Mouse (Mus musculus) olfactory bulb, adult 2 months (tissue): ENCODE results near the gene Rad17. TPM values are rescaled to one million over a fixed set of nuclear protein-coding genes. Genes with fewer than 3 reads are reported as not detected.
A peak's percentile ranks its signal among the peaks of the same experiment; 100 is the strongest.

Experiments
- H3K27ac ChIP-seq: fragments of 200-500 bp; 2 replicates; pipeline ENCODE4 v1.5.1; 2012; ENCODE audit warnings: low read depth, low read length; ENCODE audit not compliant: insufficient read depth
- H3K4me1 ChIP-seq: fragments of 200-500 bp; 2 replicates; pipeline ENCODE4 v1.6.1; 2012; ENCODE audit warnings: low read length; ENCODE audit not compliant: control insufficient read depth, insufficient read depth
- H3K4me3 ChIP-seq: fragments of 200-500 bp; 2 replicates; pipeline ENCODE4 v1.5.1; 2012; ENCODE audit warnings: mild to moderate bottlenecking, low read depth, low read length, moderate library complexity; ENCODE audit not compliant: insufficient read depth
- CTCF ChIP-seq: fragments of 200-500 bp; IDR thresholded peaks from 2 replicates; pipeline ENCODE4 v1.5.1; 2012; ENCODE audit warnings: low read depth, mild to moderate bottlenecking, low read length, moderate library complexity; ENCODE audit not compliant: insufficient read depth
- POLR2A ChIP-seq: fragments of 200-500 bp; IDR thresholded peaks from 2 replicates; pipeline ENCODE4 v1.6.1; 2012; ENCODE audit warnings: mild to moderate bottlenecking, low read depth, low read length, moderate library complexity; ENCODE audit not compliant: insufficient read depth
- WGBS: fragments of 180-500 bp; shearing (Covaris S2); methylation state at CpG from one replicate; pipeline ENCODE4 v1.1.7; 2018; 5-methylcytosine and 5-hydroxymethylcytosine counted together
- polyA plus RNA-seq: library from polyadenylated mRNA; stranded (reverse); fragments of >200 nt; gene quantifications from 2 replicates; pipeline ENCODE4 v1.2.4, GENCODE M21; 2012; ENCODE audit warnings: low replicate concordance; ENCODE audit not compliant: missing spikeins, insufficient read depth, insufficient read length

Rad17 gene
- polyA plus RNA-seq, 1 experiment: not detected

GRCm38 (mm10) chr13:100669291-100670022 is 18.6 kb upstream of the Rad17 start, which contains the start of gene Ccdc125:
Gene Ccdc125 (plus strand): TSS chr13:100669717.
- no peak within 1 kb of the TSS for H3K27ac ChIP-seq
- WGBS: under 1% methylated on average over 44 of the region's 44 CpGs
- TF ChIP-seq POLR2A (no peak), CTCF (no peak)
- H3K4me3 ChIP-seq: peak within 1 kb of the TSS; percentile 35
- H3K4me1 ChIP-seq: peaks cover 7% of the 10 kb centered on the region; the same call in 1 of the 2 replicates

GRCm38 (mm10) chr13:100659864-100660456 is 9.1 kb upstream of the Rad17 start:
- Histone ChIP-seq H3K4me1 (no peaks in the 10 kb centered on the region), H3K27ac (no peak overlapping the region), H3K4me3 (no peak overlapping the region)
- TF ChIP-seq CTCF: no peak
- TF ChIP-seq POLR2A: no peak
- WGBS: 45% methylated on average over 4 of the region's 4 CpGs

DNA sequence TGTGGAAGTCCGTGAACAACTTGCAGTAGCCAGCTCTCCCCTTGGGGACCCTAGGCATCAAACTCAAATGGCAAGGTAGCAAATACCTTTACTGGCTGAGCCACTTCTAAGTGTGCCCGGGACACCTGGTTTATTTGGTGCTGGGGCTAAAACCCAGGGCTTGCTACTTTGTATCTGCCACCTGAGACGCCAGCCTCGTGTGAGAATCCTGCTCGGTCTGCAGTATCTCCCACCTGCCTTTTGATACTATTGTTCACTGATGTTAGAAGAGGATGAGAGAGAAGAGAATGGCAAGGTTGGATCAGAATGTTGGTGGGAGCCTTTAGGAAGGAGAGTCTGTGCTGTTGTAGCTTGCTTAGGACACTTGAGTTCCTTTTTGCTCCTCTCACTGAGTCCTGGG is 7.2 kb upstream of the Rad17 start:
- H3K4me3 ChIP-seq: no peak overlapping the region
- H3K27ac ChIP-seq: no peak overlapping the region
- TF ChIP-seq CTCF: no peak
- no peak for TF ChIP-seq POLR2A
- WGBS: 91% methylated on average over 5 of the region's 5 CpGs
- H3K4me1 ChIP-seq: peaks cover 5% of the 10 kb centered on the region; the same call in 1 of the 2 replicates

GRCm38 (mm10) chr13:100651439-100652186 is 762 bp upstream of the Rad17 start, which contains the start of gene Taf9:
Gene Taf9 (plus strand): TSS chr13:100651579.
- Histone ChIP-seq H3K4me1 (peaks cover 9% of the 10 kb centered on the region), H3K4me3 (peak within 1 kb of the TSS; percentile 97), H3K27ac (peak within 1 kb of the TSS; percentile 100)
- TF ChIP-seq CTCF: no peak
- no peak for TF ChIP-seq POLR2A
- under 1% methylated on average over 63 of the region's 63 CpGs for WGBS

DNA sequence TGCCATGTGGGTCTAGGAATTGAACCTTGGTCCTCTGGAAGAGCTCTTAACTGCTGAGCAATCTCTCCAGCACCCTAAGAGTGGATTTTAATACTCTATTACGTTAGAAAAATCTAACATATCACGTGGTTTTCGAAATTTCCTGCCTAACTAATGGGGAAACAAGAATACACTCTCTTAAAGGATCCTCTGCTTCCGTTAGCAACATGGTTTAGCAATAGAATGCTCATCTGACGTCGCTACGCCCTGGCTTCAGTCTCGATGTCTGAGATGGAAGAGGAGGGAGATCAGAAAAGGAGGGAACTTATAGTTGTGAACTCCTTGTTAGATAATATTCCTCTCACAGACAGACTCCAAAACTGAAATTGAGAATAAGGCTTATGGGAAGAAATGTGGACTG is 2.6 kb downstream of the Rad17 start:
- TF ChIP-seq POLR2A (no peak), CTCF (no peak)

GRCm38 (mm10) chr13:100642471-100643209 is 8.2 kb downstream of the Rad17 start:
- Histone ChIP-seq H3K4me1 (no peaks in the 10 kb centered on the region), H3K27ac (no peak overlapping the region), H3K4me3 (no peak overlapping the region)
- 89% methylated on average over 4 of the region's 4 CpGs for WGBS
- TF ChIP-seq POLR2A: no peak
- TF ChIP-seq CTCF: no peak

More for the DNA sequence above, 2.6 kb downstream of the Rad17 start:
- WGBS: 93% methylated on average over 8 of the region's 8 CpGs
- H3K27ac ChIP-seq: no peak overlapping the region
- H3K4me1 ChIP-seq: peaks cover 5% of the 10 kb centered on the region; the same call in 1 of the 2 replicates
- no peak overlapping the region for H3K4me3 ChIP-seq

- Histone ChIP-seq H3K4me3 (no peak overlapping the region), H3K4me1 (no peaks in the 10 kb centered on the region), H3K27ac (no peak overlapping the region)
- no peak for TF ChIP-seq POLR2A
- TF ChIP-seq CTCF: no peak
- WGBS: 98% methylated on average over 3 of the region's 3 CpGs
Observed at GRCm38 (mm10) chr13:100634106-100634691, 16.7 kb downstream of the Rad17 start.

- H3K4me3 ChIP-seq: no peak overlapping the region
- H3K27ac ChIP-seq: no peak overlapping the region
- WGBS: 88% methylated on average over 4 of the region's 4 CpGs
- no peak for TF ChIP-seq CTCF
- no peak for TF ChIP-seq POLR2A
- no peaks in the 10 kb centered on the region for H3K4me1 ChIP-seq
Observed at GRCm38 (mm10) chr13:100622241-100622640, 28.6 kb downstream of the Rad17 start.
